Mouse (Mus musculus): Measurements from ENCODE around the gene Ebf1.

- TF ChIP-seq SRF (IDR thresholded peaks at IDR 0.05; ENCODE audit: control insufficient read depth, insufficient read length, low read depth) = no peak
- no peak for TF ChIP-seq MYOG (IDR thresholded peaks at IDR 0.05; ENCODE audit: control insufficient read depth in 1 of 3, insufficient read depth in 1 of 3, insufficient read length in 2 of 3, low read depth in 2 of 3)
- no peak for TF ChIP-seq MAX (IDR thresholded peaks at IDR 0.05; ENCODE audit: low read depth)
- no peak for TF ChIP-seq POLR2A (IDR thresholded peaks at IDR 0.05; ENCODE audit: insufficient read length, low read depth)
- no peak for TF ChIP-seq USF1 (IDR thresholded peaks at IDR 0.05; ENCODE audit: low read depth)
- no peak for TF ChIP-seq TCF12 (IDR thresholded peaks at IDR 0.05; ENCODE audit: insufficient read depth, poor library complexity, severe bottlenecking)
- TF ChIP-seq E2F4 (IDR thresholded peaks at IDR 0.05; ENCODE audit: insufficient read depth) = no peak
- TF ChIP-seq MYOD1 (IDR thresholded peaks at IDR 0.05; ENCODE audit: control insufficient read depth in 1 of 3, insufficient read length in 2 of 3, low read depth in 2 of 3) = no peak
- no peak for TF ChIP-seq REST (IDR thresholded peaks at IDR 0.05; ENCODE audit: insufficient read depth, insufficient read length)
- TF ChIP-seq CEBPB (IDR thresholded peaks at IDR 0.05; ENCODE audit: insufficient read depth, poor library complexity, severe bottlenecking) = no peak
- TF ChIP-seq POLR2AphosphoS2 (IDR thresholded peaks at IDR 0.05; ENCODE audit: insufficient read length, low read depth) = no peak
Measured at GRCm38 (mm10) chr11:44835166-44835565, 218.0 kb downstream of the Ebf1 start.

Measured in myocyte (in vitro differentiated cells).